Mouse (Mus musculus): ENCODE measurements around the gene Lnx2.

Gene Lnx2

GRCm38 (mm10) chr5:147076799-147077165 lies 396 bp upstream of the Lnx2 start, which contains the start of gene Polr1d:
Polr1d (plus strand) TSS chr5:147077050.
- DNase-seq: no peak

GRCm38 (mm10) chr5:147075103-147076025 lies 1.0 kb downstream of the Lnx2 start:
- peak; percentile 41 for DNase-seq

- DNase-seq: no peak
Measured at GRCm38 (mm10) chr5:147073805-147074204, 2.6 kb downstream of the Lnx2 start.

- no peak for DNase-seq
Measured at GRCm38 (mm10) chr5:147071886-147072285, 4.5 kb downstream of the Lnx2 start.

GRCm38 (mm10) chr5:147070791-147071516 lies 5.4 kb downstream of the Lnx2 start:
- DNase-seq: peak; percentile 49

- DNase-seq: no peak
Measured at GRCm38 (mm10) chr5:147068876-147069275, 7.5 kb downstream of the Lnx2 start.

- no peak for DNase-seq
Measured at GRCm38 (mm10) chr5:147066965-147067364, 9.4 kb downstream of the Lnx2 start.

GRCm38 (mm10) chr5:147066129-147066528 lies 10.3 kb downstream of the Lnx2 start:
- DNase-seq: no peak

- no peak for DNase-seq
Measured at GRCm38 (mm10) chr5:147063215-147063661, 13.1 kb downstream of the Lnx2 start.

- no peak for DNase-seq
Measured at GRCm38 (mm10) chr5:147060024-147060423, 16.4 kb downstream of the Lnx2 start.

GRCm38 (mm10) chr5:147059319-147059718 lies 17.1 kb downstream of the Lnx2 start:
- DNase-seq: no peak

- DNase-seq: no peak
Measured at GRCm38 (mm10) chr5:147058661-147059060, 17.7 kb downstream of the Lnx2 start.

- no peak for DNase-seq
Measured at GRCm38 (mm10) chr5:147057626-147058414, 18.6 kb downstream of the Lnx2 start.

- no peak for DNase-seq
Measured at GRCm38 (mm10) chr5:147056712-147057290, 19.6 kb downstream of the Lnx2 start.

- no peak for DNase-seq
Measured at GRCm38 (mm10) chr5:147055572-147056245, 20.7 kb downstream of the Lnx2 start.

GRCm38 (mm10) chr5:147054747-147055270 lies 21.6 kb downstream of the Lnx2 start:
- no peak for DNase-seq

GRCm38 (mm10) chr5:147054328-147054727 lies 22.1 kb downstream of the Lnx2 start:
- DNase-seq: no peak

- DNase-seq: no peak
Measured at GRCm38 (mm10) chr5:147053481-147053880, 22.9 kb downstream of the Lnx2 start.

GRCm38 (mm10) chr5:147053071-147053470 lies 23.3 kb downstream of the Lnx2 start:
- DNase-seq: no peak

- no peak for DNase-seq
Measured at GRCm38 (mm10) chr5:147052309-147052558, 24.2 kb downstream of the Lnx2 start.

GRCm38 (mm10) chr5:147051500-147052308 lies 24.7 kb downstream of the Lnx2 start:
- no peak for DNase-seq

All from kidney, adult 18-20 months (tissue).